ENCODE assay signal across 8 mouse cellular contexts in genomic region chr11:94992754-94993606, GRCm38 (mm10). TPM values are rescaled to one million over a fixed set of nuclear protein-coding genes. Genes with fewer than 3 reads are reported as not detected.
DNase-seq lines count a peak whose midpoint lies in the region; ATAC-seq and TF ChIP-seq lines count a peak whose summit lies in the region.
"Had no signal": no experiment of that assay in that cellular context is flagged by ENCODE, and none has a peak within 500 bp of the region (broad histone marks: within the 10 kb centered on the region; RNA-seq: fewer than 3 reads in every experiment).

No protein-coding gene starts in this region.

- H3K9ac ChIP-seq in ES-E14 (ENCODE audit: insufficient read depth, low read depth, low read length, poor library complexity, severe bottlenecking), result peak overlapping the region; percentile 79
- peak overlapping the region; percentile 93 for H3K9ac ChIP-seq in embryonic facial prominence, embryonic 12.5 days
- peak overlapping the region; percentile 98 for H3K9ac ChIP-seq in heart, embryonic 13.5 days
- H3K9ac ChIP-seq in stomach, embryonic 16.5 days (ENCODE audit: low read length), result peak overlapping the region; percentile 95

- no peaks in the 10 kb centered on the region for H3K27me3 ChIP-seq in embryonic facial prominence, embryonic 12.5 days
- no peaks in the 10 kb centered on the region for H3K27me3 ChIP-seq in heart, embryonic 13.5 days (replicated peaks)
- H3K27me3 ChIP-seq in stomach, embryonic 16.5 days (ENCODE audit: control insufficient read depth, insufficient read depth, low read length), result no peaks in the 10 kb centered on the region

- DNase-seq in B cell, adult 2 months, result peak; percentile 36 to 42
- peak; percentile 75 for DNase-seq in ES-E14 (ENCODE audit: low read depth, low spot score)
- peak; percentile 65 for DNase-seq in kidney, postnatal 14 days

- H3K36me3 ChIP-seq in ES-E14 (ENCODE audit: control insufficient read depth, insufficient read depth, low read length, poor library complexity, severe bottlenecking) (peaks cover 13% of the 10 kb centered on the region; the same call in 1 of the 2 replicates), macrophage (ENCODE audit: inconsistent target) (peaks cover 19% of the 10 kb centered on the region; the same call in 1 of the 2 replicates)
- H3K36me3 ChIP-seq in embryonic facial prominence, embryonic 12.5 days, result peaks cover 18% of the 10 kb centered on the region
- peaks cover 32% of the 10 kb centered on the region for H3K36me3 ChIP-seq in heart, embryonic 13.5 days
- H3K36me3 ChIP-seq in stomach, embryonic 16.5 days (ENCODE audit: control insufficient read depth, insufficient read depth, low read length), result peaks cover 4% of the 10 kb centered on the region; the same call in 1 of the 2 replicates

- 1% methylated on average over 22 of the region's 22 CpGs for WGBS in embryonic facial prominence, embryonic 12.5 days
- 4% methylated on average over 22 of the region's 22 CpGs for WGBS in heart, embryonic 13.5 days
- WGBS in macrophage (ENCODE audit: missing documents), result under 1% methylated on average over 22 of the region's 22 CpGs
- WGBS in stomach, embryonic 16.5 days, result 2% methylated on average over 22 of the region's 22 CpGs

- in situ Hi-C loops in ES-E14 (cut with MboI; ENCODE audit: low sequenced_read_pairs in 2 of 2, unreplicated experiment in 2 of 2), result no loop called here

- H3K4me3 ChIP-seq in ES-E14 (ENCODE audit: insufficient read depth in 1 of 2, low read depth in 1 of 2, low read length in 2 of 2, poor library complexity in 1 of 2, severe bottlenecking in 1 of 2) (peak overlapping the region; percentile 81 to 89), macrophage (ENCODE audit: inconsistent target) (peak overlapping the region; percentile 70)
- peak overlapping the region; percentile 82 for H3K4me3 ChIP-seq in embryonic facial prominence, embryonic 12.5 days
- H3K4me3 ChIP-seq in heart, embryonic 13.5 days, result peak overlapping the region; percentile 94
- H3K4me3 ChIP-seq in stomach, embryonic 16.5 days (replicated peaks; ENCODE audit: low read length), result peak overlapping the region; percentile 85

- H3K4me1 ChIP-seq in ES-E14 (ENCODE audit: control insufficient read depth in 2 of 2, insufficient read depth in 2 of 2, low read length in 2 of 2, poor library complexity in 1 of 2), result peaks cover 3 to 27% of the 10 kb centered on the region in 2 experiments; a peak in 3 of 4 replicates
- H3K4me1 ChIP-seq in embryonic facial prominence, embryonic 12.5 days, result peaks cover 64% of the 10 kb centered on the region
- peaks cover 83% of the 10 kb centered on the region for H3K4me1 ChIP-seq in heart, embryonic 13.5 days
- peaks cover 57% of the 10 kb centered on the region for H3K4me1 ChIP-seq in stomach, embryonic 16.5 days (ENCODE audit: control insufficient read depth, insufficient read depth, low read length)

- peak overlapping the region; percentile 98 for H3K4me2 ChIP-seq in embryonic facial prominence, embryonic 12.5 days (replicated peaks)
- H3K4me2 ChIP-seq in heart, embryonic 13.5 days, result peak overlapping the region; percentile 100
- peak overlapping the region; percentile 97 for H3K4me2 ChIP-seq in stomach, embryonic 16.5 days (ENCODE audit: low read depth, low read length)

- ATAC-seq in embryonic facial prominence, embryonic 12.5 days (ENCODE audit: insufficient number of reproducible peaks, insufficient read depth, low FRiP score, low TSS enrichment), result no peak
- ATAC-seq in heart, embryonic 13.5 days (ENCODE audit: extremely low read depth, insufficient number of reproducible peaks, low FRiP score, low TSS enrichment), result peak; percentile 11; the same call in 1 of the 2 replicates
- ATAC-seq in stomach, embryonic 16.5 days (ENCODE audit: insufficient read depth, low FRiP score), result peak; percentile 35; the same call in 1 of the 2 replicates

- peaks cover 64% of the 10 kb centered on the region for H3K79me2 ChIP-seq in macrophage (ENCODE audit: inconsistent target)

- H3K27ac ChIP-seq in ES-E14 (ENCODE audit: insufficient read depth, low read depth, low read length, poor library complexity, severe bottlenecking) (no peak overlapping the region), macrophage (peak overlapping the region; percentile 93)
- H3K27ac ChIP-seq in embryonic facial prominence, embryonic 12.5 days, result peak overlapping the region; percentile 92; the same call in 1 of the 2 replicates
- H3K27ac ChIP-seq in heart, embryonic 13.5 days (replicated peaks), result peak overlapping the region; percentile 95
- H3K27ac ChIP-seq in stomach, embryonic 16.5 days (ENCODE audit: low read length), result peak overlapping the region; percentile 97

- H3K9me3 ChIP-seq in ES-E14 (ENCODE audit: control insufficient read depth, insufficient read depth, low read depth, low read length), result no peaks in the 10 kb centered on the region
- H3K9me3 ChIP-seq in embryonic facial prominence, embryonic 12.5 days, result no peaks in the 10 kb centered on the region
- H3K9me3 ChIP-seq in heart, embryonic 13.5 days, result no peaks in the 10 kb centered on the region
- H3K9me3 ChIP-seq in stomach, embryonic 16.5 days (replicated peaks; ENCODE audit: control insufficient read depth, low read length), result no peaks in the 10 kb centered on the region

TF ChIP-seq in ES-E14, 5 proteins besides CTCF, POLR2A, EP300 and RAD21:
- TF ChIP-seq HCFC1 (IDR thresholded peaks at IDR 0.05; ENCODE audit: borderline replicate concordance, insufficient read depth, low read length), result 0 out of 2 replicates have a peak, but pooled peaks have one; percentile 34
- TF ChIP-seq CHD2 (IDR thresholded peaks at IDR 0.05; ENCODE audit: low read depth, low read length), result no peak

RNA-seq across cellular contexts. Expression of gene Ppp1r9b, which starts 2.1 kb away (rescaled TPM):
- total RNA-seq in ES-E14 (2012; rRNA removed), result 29.5 and 32.6 TPM in 2 replicates
- 14.4 TPM in 2 replicates for polyA plus RNA-seq in embryonic facial prominence, embryonic 12.5 days (2016; fragmentation: Nextera tagmentation; extraction: Ambion mirVana)
- 6.5 and 6.8 TPM in 2 replicates for polyA plus RNA-seq in heart, embryonic 13.5 days (2015; fragmentation: Nextera tagmentation; extraction: Ambion mirVana)
- 100 to 1,000 TPM in 14 of 26 experiments, 10 to 100 TPM in 12; 42.2 to 154 (median 107) TPM for total RNA-seq in macrophage (2018; cell fraction: chromatin; rRNA removed)
- total RNA-seq in macrophage (2018; cell fraction: cytosol; rRNA removed), result 100 to 1,000 TPM in 25 of 26 experiments, 10 to 100 TPM in 1; 96.9 to 198 (median 152) TPM
- 100 to 1,000 TPM in 23 of 26 experiments, 10 to 100 TPM in 3; 84.9 to 292 (median 161) TPM for total RNA-seq in macrophage (2018; cell fraction: nucleus; rRNA removed)
- 88.9 to 176 TPM (median 99.7 TPM) in 3 replicates for polyA plus RNA-seq in macrophage (2018)
- polyA plus RNA-seq in stomach, embryonic 16.5 days (2015; fragmentation: Nextera tagmentation; extraction: Ambion mirVana), result 6.6 and 8.0 TPM in 2 replicates

RNA-seq across cellular contexts. Expression of gene Samd14, which starts 16.7 kb away (rescaled TPM):
- total RNA-seq in ES-E14 (2012; rRNA removed), result 0.53 and 0.89 TPM in 2 replicates
- 50.3 and 50.9 TPM in 2 replicates for polyA plus RNA-seq in embryonic facial prominence, embryonic 12.5 days (2016; fragmentation: Nextera tagmentation; extraction: Ambion mirVana)
- 11.6 and 11.7 TPM in 2 replicates for polyA plus RNA-seq in heart, embryonic 13.5 days (2015; fragmentation: Nextera tagmentation; extraction: Ambion mirVana)
- total RNA-seq in macrophage (2018; cell fraction: chromatin; rRNA removed), result 1 to 10 TPM in 1 of 26 experiments, under 1 TPM in 3, not detected in 22; 0.22 to 2.7 (median 0.32) TPM
- total RNA-seq in macrophage (2018; cell fraction: cytosol; rRNA removed), result under 1 TPM in 11 of 26 experiments, not detected in 15; under 0.01 to 0.13 (median 0.06) TPM
- total RNA-seq in macrophage (2018; cell fraction: nucleus; rRNA removed), result under 1 TPM in 7 of 26 experiments, not detected in 19; 0.15 to 0.89 (median 0.19) TPM
- polyA plus RNA-seq in macrophage (2018), result 0.06 TPM in 2 of 3 replicates, not detected in the other
- 14.7 and 15.9 TPM in 2 replicates for polyA plus RNA-seq in stomach, embryonic 16.5 days (2015; fragmentation: Nextera tagmentation; extraction: Ambion mirVana)

RNA-seq across cellular contexts. Expression of gene Sgca, which starts 16.9 kb away (rescaled TPM):
- 0.74 TPM in 1 of 2 replicates, not detected in the other for total RNA-seq in ES-E14 (2012; rRNA removed)
- 1.5 and 1.8 TPM in 2 replicates for polyA plus RNA-seq in embryonic facial prominence, embryonic 12.5 days (2016; fragmentation: Nextera tagmentation; extraction: Ambion mirVana)
- polyA plus RNA-seq in heart, embryonic 13.5 days (2015; fragmentation: Nextera tagmentation; extraction: Ambion mirVana), result 27.0 and 29.2 TPM in 2 replicates
- under 1 TPM in 1 of 26 experiments, not detected in 25; 0.51 TPM for total RNA-seq in macrophage (2018; cell fraction: chromatin; rRNA removed)
- total RNA-seq in macrophage (2018; cell fraction: cytosol; rRNA removed), result not detected
- total RNA-seq in macrophage (2018; cell fraction: nucleus; rRNA removed), result 1 to 10 TPM in 2 of 26 experiments, not detected in 24; 1.5 to 1.6 TPM
- polyA plus RNA-seq in macrophage (2018), result not detected in 3 replicates
- 0.41 and 3.2 TPM in 2 replicates for polyA plus RNA-seq in stomach, embryonic 16.5 days (2015; fragmentation: Nextera tagmentation; extraction: Ambion mirVana)

RNA-seq across cellular contexts. Expression of gene Hils1, which starts 25.6 kb away (rescaled TPM):
- total RNA-seq in ES-E14 (2012; rRNA removed), result not detected in 2 replicates
- not detected in 2 replicates for polyA plus RNA-seq in embryonic facial prominence, embryonic 12.5 days (2016; fragmentation: Nextera tagmentation; extraction: Ambion mirVana)
- polyA plus RNA-seq in heart, embryonic 13.5 days (2015; fragmentation: Nextera tagmentation; extraction: Ambion mirVana), result 0.23 TPM in 1 of 2 replicates, not detected in the other
- not detected for total RNA-seq in macrophage (2018; cell fraction: chromatin; rRNA removed)
- total RNA-seq in macrophage (2018; cell fraction: cytosol; rRNA removed), result not detected
- total RNA-seq in macrophage (2018; cell fraction: nucleus; rRNA removed), result not detected
- polyA plus RNA-seq in macrophage (2018), result not detected in 3 replicates
- not detected in 2 replicates for polyA plus RNA-seq in stomach, embryonic 16.5 days (2015; fragmentation: Nextera tagmentation; extraction: Ambion mirVana)
- total RNA-seq: left cerebral cortex, postnatal 36 days had no signal

RNA-seq across cellular contexts. Expression of gene Pdk2, which starts 48.2 kb away (rescaled TPM):
- 1.3 and 1.7 TPM in 2 replicates for total RNA-seq in ES-E14 (2012; rRNA removed)
- 27.5 and 30.4 TPM in 2 replicates for polyA plus RNA-seq in embryonic facial prominence, embryonic 12.5 days (2016; fragmentation: Nextera tagmentation; extraction: Ambion mirVana)
- 77.9 and 81.1 TPM in 2 replicates for polyA plus RNA-seq in heart, embryonic 13.5 days (2015; fragmentation: Nextera tagmentation; extraction: Ambion mirVana)
- 10 to 100 TPM in 1 of 26 experiments, 1 to 10 TPM in 14, under 1 TPM in 6, not detected in 5; 0.30 to 11.0 (median 3.0) TPM for total RNA-seq in macrophage (2018; cell fraction: chromatin; rRNA removed)
- 10 to 100 TPM in 8 of 26 experiments, 1 to 10 TPM in 18; 3.2 to 13.4 (median 5.8) TPM for total RNA-seq in macrophage (2018; cell fraction: cytosol; rRNA removed)
- total RNA-seq in macrophage (2018; cell fraction: nucleus; rRNA removed), result 10 to 100 TPM in 1 of 26 experiments, 1 to 10 TPM in 22, under 1 TPM in 3; 0.81 to 10.7 (median 2.4) TPM
- 4.2 to 14.2 TPM (median 9.9 TPM) in 3 replicates for polyA plus RNA-seq in macrophage (2018)
- polyA plus RNA-seq in stomach, embryonic 16.5 days (2015; fragmentation: Nextera tagmentation; extraction: Ambion mirVana), result 37.9 and 39.3 TPM in 2 replicates

Comparison
In these comparisons a context has a peak if more than half of its experiments do, and no peak if none do; other contexts are left out.
1. RNA of gene Samd14, which starts 16.7 kb away (polyA plus RNA-seq): 50.3 to 50.9 TPM in embryonic facial prominence, embryonic 12.5 days, 14.7 to 15.9 TPM in stomach, embryonic 16.5 days and 11.6 to 11.7 TPM in heart, embryonic 13.5 days; 0.06 TPM in macrophage; every median in the first group is over 10 times any median in the second.
2. Peak in every context shown above with its lines, with median percentiles within 50 percentile points of each other: DNase-seq, H3K4me3 ChIP-seq, H3K9ac ChIP-seq and H3K4me2 ChIP-seq.